Mouse (Mus musculus) limb, embryonic 10.5 days (tissue): Measurements from ENCODE around the gene Abhd11. TPM values are rescaled to one million over a fixed set of nuclear protein-coding genes. Genes with fewer than 3 reads are reported as not detected.
"Not testable (repeated sequence)": the region's sequence is repeated elsewhere in the genome, so short reads cannot be mapped to it uniquely, and the experiment has no call there.

Experiments used
- DNase-seq: peaks from one replicate; pipeline ENCODE4 v3.0.0-alpha.2; 2017; ENCODE audit warnings: low spot score
- H3K27ac ChIP-seq: fragments of 300-500 bp; sonication (generic); 2 replicates; pipeline ENCODE4 v1.5.1; 2016; ENCODE audit warnings: mild to moderate bottlenecking
- H3K27me3 ChIP-seq: fragments of 300-500 bp; sonication (generic); 2 replicates; pipeline ENCODE4 v1.6.1; 2016; ENCODE audit warnings: low read depth, mild to moderate bottlenecking; ENCODE audit not compliant: poor library complexity, severe bottlenecking
- H3K36me3 ChIP-seq: fragments of 300-500 bp; sonication (generic); 2 replicates; pipeline ENCODE4 v1.6.1; 2016; ENCODE audit warnings: mild to moderate bottlenecking, moderate library complexity
- H3K4me1 ChIP-seq: fragments of 300-500 bp; sonication (generic); 2 replicates; pipeline ENCODE4 v1.6.1; 2016
- H3K4me3 ChIP-seq: fragments of 300-500 bp; sonication (generic); 2 replicates; pipeline ENCODE4 v1.5.1; 2016; ENCODE audit warnings: mild to moderate bottlenecking, moderate library complexity
- H3K9me3 ChIP-seq: fragments of 300-500 bp; sonication (generic); replicated peaks from 2 replicates; pipeline ENCODE4 v1.6.1; 2016; ENCODE audit warnings: mild to moderate bottlenecking
- WGBS: fragments of 180-500 bp; shearing (Covaris S2); methylation state at CpG from one replicate; pipeline ENCODE4 v1.1.7; 2016; 5-methylcytosine and 5-hydroxymethylcytosine counted together
- polyA plus RNA-seq: library from polyadenylated mRNA; unstranded; fragments of >200 nt; fragmentation: Nextera tagmentation; extraction: Ambion mirVana; gene quantifications from 2 replicates; pipeline ENCODE4 v1.2.1, GENCODE M21; 2016

The Abhd11 gene
- 23.5 and 30.1 TPM in 2 replicates for polyA plus RNA-seq

DNA sequence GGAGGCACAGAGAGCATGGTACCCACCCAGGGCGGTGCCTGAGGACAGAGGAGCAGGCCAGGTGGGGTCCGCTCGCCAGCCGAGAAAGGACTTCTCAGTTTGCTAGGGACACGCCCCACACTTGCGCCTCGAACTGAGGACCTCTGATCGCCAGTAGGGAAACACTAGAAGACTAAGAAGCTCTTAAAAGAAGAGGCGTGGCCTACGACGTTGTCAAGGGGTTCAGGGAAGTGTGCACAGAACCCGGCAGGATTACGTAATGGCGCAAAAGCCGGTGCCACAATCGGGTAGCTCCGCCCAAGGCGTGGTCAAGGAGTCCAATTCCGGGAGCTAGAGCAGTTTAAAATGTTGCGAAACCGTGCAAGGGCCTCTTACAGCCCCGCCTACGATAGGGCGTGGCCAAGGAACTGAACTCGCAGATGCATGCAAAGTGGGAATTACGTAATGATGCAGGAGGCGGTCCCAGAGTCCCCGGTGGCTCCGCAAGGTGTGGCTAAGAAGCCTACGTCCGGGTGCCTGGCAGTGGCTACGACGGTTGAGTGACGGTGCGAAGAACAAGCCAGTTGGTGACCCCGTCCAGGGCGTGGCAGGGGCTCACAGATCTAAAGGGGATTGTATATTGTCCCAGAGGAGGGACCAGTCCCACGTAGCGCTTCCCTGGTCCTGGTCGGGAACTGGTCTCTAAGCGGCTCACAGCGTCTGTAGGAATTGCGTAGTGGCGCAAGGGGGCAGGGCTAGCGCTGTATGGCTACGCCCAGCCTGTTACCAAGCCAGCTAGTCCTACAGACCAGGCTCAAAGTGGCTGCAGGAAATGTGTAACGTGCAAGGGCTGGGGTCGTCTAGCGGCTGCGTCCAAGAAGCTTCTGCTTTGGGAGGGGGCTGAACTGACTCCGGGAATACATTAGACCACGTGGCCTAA, at the start of gene Abhd11:
Gene Abhd11, plus strand, starts transcription at position 482 of the 919 bp plus-strand sequence.
- Histone ChIP-seq H3K4me3 (peak within 1 kb of the TSS; percentile 59), H3K27ac (peak within 1 kb of the TSS; percentile 91), H3K36me3 (no peaks in the 10 kb centered on the region), H3K9me3 (no peaks in the 10 kb centered on the region), H3K4me1 (peaks cover 42% of the 10 kb centered on the region), H3K27me3 (peaks cover 12% of the 10 kb centered on the region; the same call in 1 of the 2 replicates)
- DNase-seq, result peak; percentile 96
- under 1% methylated on average over 52 of the region's 52 CpGs for WGBS

DNA sequence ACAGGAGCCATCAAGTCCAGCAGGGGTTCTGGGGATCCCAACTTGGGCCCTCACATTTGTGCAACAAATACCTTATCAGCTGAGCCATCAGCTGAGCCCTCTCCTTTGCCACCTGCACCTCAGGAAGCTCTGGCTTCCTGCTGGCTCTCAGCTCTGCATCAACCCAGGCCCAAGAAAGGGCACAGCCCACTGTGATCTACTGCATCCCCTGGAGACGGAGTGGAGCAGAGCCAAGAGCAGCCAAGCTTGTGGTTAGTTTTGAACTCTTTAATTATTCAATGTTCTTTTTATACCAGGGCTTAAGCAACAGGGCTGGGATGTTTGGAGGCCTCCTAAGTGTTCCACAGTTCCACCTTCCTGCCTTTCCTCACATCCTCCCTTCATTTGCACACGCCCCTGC, 48.5 kb upstream of the Abhd11 start:
- H3K4me3 ChIP-seq, result no peak overlapping the region
- DNase-seq, result no peak
- WGBS, result 77% methylated on average over 2 of the region's 2 CpGs

DNA sequence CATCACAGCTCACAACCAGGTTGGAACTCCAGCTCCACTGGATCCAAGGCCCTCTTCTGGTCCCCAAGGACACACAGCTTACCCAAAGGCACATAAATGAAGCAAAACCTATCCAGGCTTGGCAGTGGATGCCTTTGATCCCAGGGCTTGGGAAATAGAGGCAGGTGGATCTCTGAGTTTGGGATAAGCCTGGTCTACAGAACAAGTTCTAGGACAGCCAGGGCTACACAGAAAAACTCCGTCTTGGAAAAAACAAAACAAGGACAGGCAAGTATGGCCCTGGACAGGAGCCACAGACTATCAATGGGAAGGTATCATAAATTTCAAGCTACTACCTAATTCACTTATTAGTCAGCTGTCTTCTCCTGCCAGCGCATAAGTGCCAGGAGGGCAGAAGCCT, 47.4 kb upstream of the Abhd11 start:
- DNase-seq, result no peak
- Histone ChIP-seq H3K36me3 (no peaks in the 10 kb centered on the region), H3K4me3 (no peak overlapping the region), H3K27ac (no peak overlapping the region), H3K4me1 (peaks cover 20% of the 10 kb centered on the region), H3K9me3 (no peaks in the 10 kb centered on the region), H3K27me3 (0 out of 2 replicates have a peak, but pooled peaks cover 4% of the 10 kb centered on the region)
- 89% methylated on average over 2 of the region's 2 CpGs for WGBS

More for the DNA sequence above, 48.5 kb upstream of the Abhd11 start:
- peaks cover 9% of the 10 kb centered on the region for H3K4me1 ChIP-seq
- no peaks in the 10 kb centered on the region for H3K9me3 ChIP-seq
- H3K27me3 ChIP-seq, result no peaks in the 10 kb centered on the region
- H3K27ac ChIP-seq, result no peak overlapping the region
- no peaks in the 10 kb centered on the region for H3K36me3 ChIP-seq

DNA sequence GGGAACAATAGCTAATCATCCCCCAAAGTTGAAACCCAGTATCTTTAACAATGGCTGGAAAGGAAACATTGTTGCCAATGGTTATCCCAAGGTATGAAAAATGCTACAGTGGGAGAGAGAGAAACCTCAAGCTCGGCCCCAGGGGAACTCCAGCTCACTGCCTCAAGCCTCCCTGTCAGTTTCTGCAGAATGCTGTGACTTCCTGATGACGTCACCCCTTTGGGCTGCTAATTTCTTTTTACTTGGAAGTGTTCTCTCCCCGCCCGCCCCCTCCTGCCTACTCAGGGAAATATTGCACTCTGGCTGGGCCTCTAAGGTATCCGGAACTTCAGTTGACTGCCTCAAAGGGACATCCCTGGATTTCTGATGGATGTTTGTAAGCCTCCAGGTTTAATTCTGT, 45.4 kb upstream of the Abhd11 start:
- H3K9me3 ChIP-seq, result no peaks in the 10 kb centered on the region
- WGBS, result 52% methylated on average over 5 of the region's 5 CpGs
- H3K4me1 ChIP-seq, result peaks cover 26% of the 10 kb centered on the region
- H3K36me3 ChIP-seq, result no peaks in the 10 kb centered on the region
- DNase-seq, result no peak
- H3K27me3 ChIP-seq, result 0 out of 2 replicates have a peak, but pooled peaks cover 4% of the 10 kb centered on the region
- H3K27ac ChIP-seq, result no peak overlapping the region
- no peak overlapping the region for H3K4me3 ChIP-seq

DNA sequence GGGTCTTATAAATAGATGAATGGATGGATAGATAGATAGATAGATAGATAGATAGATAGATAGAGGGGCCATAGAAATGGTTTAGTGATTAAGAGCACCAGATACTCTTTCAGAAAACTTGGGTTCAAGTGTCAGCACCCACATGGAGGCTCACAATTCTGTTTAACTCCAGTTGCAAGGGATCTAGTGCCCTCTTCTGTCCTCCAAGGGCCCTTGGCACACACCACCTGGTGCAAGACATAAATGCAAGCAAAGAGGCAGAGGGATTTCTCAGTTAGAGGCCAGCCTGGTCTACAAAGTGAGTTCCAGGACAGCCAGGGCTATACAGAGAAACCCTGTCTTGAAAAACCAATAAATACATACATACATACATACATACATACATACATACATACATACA, 44.3 kb upstream of the Abhd11 start:
- H3K4me3 ChIP-seq, H3K27me3 ChIP-seq, H3K9me3 ChIP-seq, H3K27ac ChIP-seq, H3K36me3 ChIP-seq, DNase-seq: not testable (repeated sequence)
- H3K4me1 ChIP-seq, result peaks cover 26% of the 10 kb centered on the region

DNA sequence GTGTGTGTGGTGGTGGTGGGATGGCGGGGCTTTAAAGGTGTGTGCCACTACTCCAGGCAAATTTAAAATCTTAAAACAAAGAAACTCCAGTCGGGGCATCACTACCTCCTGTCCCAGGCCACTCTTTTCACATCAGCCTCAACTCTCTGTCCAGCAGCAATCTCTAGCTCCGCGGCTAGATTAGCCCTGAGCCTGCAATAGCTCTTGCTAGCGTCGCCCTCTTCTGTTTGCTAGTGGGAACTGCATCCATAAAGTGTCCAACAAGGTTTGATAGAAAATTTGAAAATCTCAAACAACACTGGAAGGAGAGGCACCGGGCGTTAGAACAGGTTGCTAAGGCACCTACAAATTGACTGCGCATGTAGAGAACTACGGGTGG, 43.5 kb upstream of the Abhd11 start:
- H3K27ac ChIP-seq, result no peak overlapping the region
- 0 out of 2 replicates have a peak, but pooled peaks cover 4% of the 10 kb centered on the region for H3K27me3 ChIP-seq
- DNase-seq, result peak; percentile 74
- H3K36me3 ChIP-seq, result no peaks in the 10 kb centered on the region
- 4% methylated on average over 10 of the region's 10 CpGs for WGBS
- H3K4me3 ChIP-seq, result peak overlapping the region; percentile 45
- no peaks in the 10 kb centered on the region for H3K9me3 ChIP-seq
- H3K4me1 ChIP-seq, result peaks cover 26% of the 10 kb centered on the region

DNA sequence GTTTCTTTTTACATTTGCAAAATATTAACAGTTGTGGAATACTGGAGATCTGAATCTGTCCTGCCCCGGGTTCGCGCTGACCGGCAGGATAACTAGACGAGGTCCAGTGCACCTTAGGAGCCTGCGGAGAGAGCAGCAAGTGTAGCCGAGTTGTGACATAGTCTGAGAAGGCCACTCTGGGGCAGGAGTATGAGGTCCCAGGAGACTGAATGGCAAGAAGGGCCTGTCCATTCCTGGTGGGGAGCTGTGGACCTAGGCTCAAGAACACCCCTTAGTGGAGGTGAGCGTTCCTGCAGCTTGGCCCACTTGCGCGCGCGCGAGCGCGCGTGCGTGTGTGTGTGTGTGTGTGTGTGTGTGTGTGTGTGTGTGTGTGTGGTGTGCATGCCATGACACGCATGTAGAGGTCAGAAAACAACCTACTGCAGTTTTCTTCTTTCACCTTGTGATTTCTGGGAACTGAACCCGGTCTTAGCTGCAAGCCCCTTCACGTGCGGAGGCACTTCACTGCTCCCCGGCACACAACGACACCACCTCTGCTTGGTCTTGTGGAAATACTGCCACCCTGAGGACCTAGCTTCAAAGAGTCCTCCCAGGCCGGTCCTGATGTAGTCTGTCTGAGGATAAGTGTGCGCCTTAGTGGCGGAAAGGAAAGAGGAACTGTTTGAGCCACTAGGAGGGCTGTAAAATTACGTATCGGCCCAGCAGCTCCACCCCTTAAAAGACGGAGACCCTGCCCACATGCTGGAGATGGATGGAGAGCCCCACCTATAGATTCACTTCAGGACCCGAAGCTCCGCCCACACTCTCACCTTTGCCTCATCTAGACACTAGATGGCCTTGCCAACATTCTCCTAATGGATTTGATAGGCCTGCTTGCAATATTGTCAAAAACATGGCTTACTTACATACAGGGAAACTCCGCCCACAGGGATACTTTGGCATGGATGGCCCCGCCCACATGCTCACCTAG, 42.8 kb upstream of the Abhd11 start:
- Histone ChIP-seq H3K4me1 (peaks cover 26% of the 10 kb centered on the region), H3K9me3 (no peaks in the 10 kb centered on the region), H3K27me3 (0 out of 2 replicates have a peak, but pooled peaks cover 4% of the 10 kb centered on the region), H3K27ac (no peak overlapping the region), H3K36me3 (no peaks in the 10 kb centered on the region), H3K4me3 (peak overlapping the region; percentile 45)
- DNase-seq, result peak; percentile 50
- WGBS, result 4% methylated on average over 33 of the region's 33 CpGs

DNA sequence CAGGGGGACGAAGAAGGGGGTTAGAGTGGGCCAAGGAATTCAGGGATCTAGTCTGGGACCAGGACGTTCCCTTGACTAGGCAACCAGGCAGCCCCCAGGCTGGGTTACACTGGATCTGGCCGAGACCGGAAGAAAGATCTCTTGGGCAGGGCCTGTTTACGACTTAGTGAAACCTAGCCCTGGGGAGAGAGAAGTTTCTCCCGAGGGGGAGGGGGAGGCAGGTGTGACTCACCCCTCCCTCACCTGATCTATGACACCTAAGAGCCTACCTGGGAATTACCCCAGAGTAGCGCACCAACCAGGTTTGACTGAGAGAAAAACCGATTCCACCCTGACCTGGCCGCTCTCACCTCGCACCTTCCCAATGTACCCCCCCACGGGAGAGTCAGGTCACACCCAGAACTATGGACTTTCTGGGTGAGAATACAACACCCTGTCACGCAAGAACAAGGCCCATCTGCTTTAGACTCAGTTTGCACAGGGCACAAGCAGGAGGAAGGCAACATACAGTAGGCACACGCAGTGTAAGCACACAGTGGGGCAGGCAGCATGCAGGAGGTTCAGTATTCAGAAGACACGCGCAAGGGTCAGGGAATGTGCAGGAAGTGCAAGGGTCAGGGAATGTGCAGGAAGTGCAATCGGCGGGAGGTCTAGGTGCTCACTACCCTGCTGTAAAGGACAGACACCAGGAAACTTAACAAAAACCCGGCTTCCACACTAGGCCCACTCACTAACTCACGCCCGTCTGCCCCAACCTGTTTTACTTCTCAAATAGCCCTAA, 41.6 kb upstream of the Abhd11 start:
- no peak for DNase-seq
- WGBS, result 66% methylated on average over 20 of the region's 20 CpGs

DNA sequence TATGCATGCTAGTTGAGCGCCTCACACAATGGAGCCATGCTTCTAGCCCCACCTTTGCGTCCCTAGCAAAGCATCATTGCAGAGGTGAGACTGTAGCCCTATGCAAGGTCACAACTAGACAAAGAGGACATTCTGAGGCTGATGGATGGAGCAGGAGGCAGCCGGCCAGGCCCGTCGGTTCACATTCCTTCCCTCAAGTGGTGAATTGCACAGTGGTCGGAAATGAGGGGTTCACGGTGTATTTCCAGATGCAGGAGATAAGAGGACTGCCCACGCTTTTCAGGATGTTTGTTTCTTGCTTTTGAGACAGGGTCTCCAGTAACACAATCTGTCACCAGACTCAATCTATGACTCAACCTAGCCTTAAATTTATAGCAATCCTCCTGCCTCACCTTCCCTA, 38.3 kb upstream of the Abhd11 start:
- no peak overlapping the region for H3K27ac ChIP-seq
- 74% methylated on average over 8 of the region's 8 CpGs for WGBS
- DNase-seq, result peak; percentile 45

More for the DNA sequence above, 41.6 kb upstream of the Abhd11 start:
- no peak overlapping the region for H3K4me3 ChIP-seq
- H3K4me1 ChIP-seq, result peaks cover 26% of the 10 kb centered on the region
- no peaks in the 10 kb centered on the region for H3K9me3 ChIP-seq
- no peak overlapping the region for H3K27ac ChIP-seq
- 0 out of 2 replicates have a peak, but pooled peaks cover 4% of the 10 kb centered on the region for H3K27me3 ChIP-seq
- H3K36me3 ChIP-seq, result no peaks in the 10 kb centered on the region

DNA sequence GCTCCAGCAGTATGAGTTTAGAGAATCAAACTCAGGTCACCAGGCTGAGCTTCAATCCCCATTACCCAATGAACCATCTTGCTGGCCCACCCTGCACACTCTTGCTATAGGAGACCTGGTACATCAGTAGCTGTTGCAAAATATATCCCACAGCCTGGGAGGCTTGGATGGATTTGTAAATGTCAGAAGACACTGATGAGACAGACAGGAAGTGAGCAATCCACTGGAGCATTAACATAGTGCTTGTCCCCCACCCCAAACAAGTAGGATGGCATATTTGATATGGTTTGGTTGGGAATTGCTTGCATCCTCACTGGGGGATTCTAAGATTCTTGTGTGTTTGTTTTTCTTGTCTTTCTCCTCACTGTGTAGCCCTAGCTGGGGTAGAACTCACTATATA, 35.9 kb upstream of the Abhd11 start:
- Histone ChIP-seq H3K27me3 (no peaks in the 10 kb centered on the region), H3K36me3 (no peaks in the 10 kb centered on the region), H3K4me3 (no peak overlapping the region), H3K4me1 (no peaks in the 10 kb centered on the region), H3K27ac (no peak overlapping the region), H3K9me3 (no peaks in the 10 kb centered on the region)
- DNase-seq, result no peak

More for the DNA sequence above, 38.3 kb upstream of the Abhd11 start:
- H3K27me3 ChIP-seq, result 0 out of 2 replicates have a peak, but pooled peaks cover 4% of the 10 kb centered on the region
- no peaks in the 10 kb centered on the region for H3K9me3 ChIP-seq
- H3K4me1 ChIP-seq, result peaks cover 22% of the 10 kb centered on the region
- no peaks in the 10 kb centered on the region for H3K36me3 ChIP-seq
- no peak overlapping the region for H3K4me3 ChIP-seq

DNA sequence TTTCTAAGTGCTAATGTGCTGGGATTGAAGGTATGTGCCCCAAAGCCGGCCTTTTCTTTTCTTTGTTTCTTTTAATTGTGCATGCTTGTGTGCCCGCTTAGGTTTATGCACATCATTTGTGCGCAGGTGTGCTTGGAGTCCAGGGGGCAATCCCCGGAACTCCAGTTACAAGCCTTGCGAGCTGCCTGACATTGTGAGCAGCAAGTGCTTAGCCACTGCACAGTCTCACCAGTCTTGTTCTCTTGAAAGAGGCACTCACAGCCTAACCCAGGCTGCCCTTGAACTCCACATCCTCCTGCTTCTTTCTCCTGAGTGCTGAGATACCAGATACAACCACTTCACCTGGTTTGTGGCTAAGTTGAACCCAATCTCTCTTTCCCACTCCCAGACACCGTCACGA, 35.4 kb upstream of the Abhd11 start:
- WGBS, result 89% methylated on average over 7 of the region's 7 CpGs
- Histone ChIP-seq H3K27ac (no peak overlapping the region), H3K4me1 (no peaks in the 10 kb centered on the region)

DNA sequence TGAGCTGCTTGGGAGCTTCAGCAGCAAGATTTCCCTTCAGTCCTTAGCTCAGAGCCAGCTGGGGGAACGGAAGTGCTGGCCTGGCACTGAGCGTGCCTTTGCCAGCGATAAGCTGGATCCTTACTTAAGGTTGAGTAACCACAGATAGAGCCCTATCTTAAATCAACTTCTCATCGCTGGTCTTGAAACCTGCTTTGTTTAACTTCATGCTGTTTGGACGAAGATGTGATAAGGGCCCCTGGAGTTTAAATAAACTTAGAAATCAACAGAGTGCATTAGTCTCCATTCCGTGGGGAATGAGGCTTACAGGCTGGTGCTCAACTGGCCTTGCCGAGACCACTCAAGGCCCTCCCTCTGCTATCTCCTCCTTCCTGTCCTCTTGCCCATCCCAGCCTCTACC, 34.7 kb upstream of the Abhd11 start:
- no peak for DNase-seq
- WGBS, result 80% methylated on average over 7 of the region's 7 CpGs
- H3K4me3 ChIP-seq, result no peak overlapping the region
- no peak overlapping the region for H3K27ac ChIP-seq
- H3K4me1 ChIP-seq, result no peaks in the 10 kb centered on the region
- no peaks in the 10 kb centered on the region for H3K9me3 ChIP-seq
- H3K36me3 ChIP-seq, result no peaks in the 10 kb centered on the region
- no peaks in the 10 kb centered on the region for H3K27me3 ChIP-seq

More for the DNA sequence above, 35.4 kb upstream of the Abhd11 start:
- Histone ChIP-seq H3K36me3 (no peaks in the 10 kb centered on the region), H3K9me3 (no peaks in the 10 kb centered on the region), H3K27me3 (no peaks in the 10 kb centered on the region), H3K4me3 (no peak overlapping the region)
- DNase-seq, result no peak
